15 mouse cellular contexts compared by ENCODE assay signal in genomic region chr11:84972067-84972466, GRCm38 (mm10). TPM values are rescaled to one million over a fixed set of nuclear protein-coding genes. Genes with fewer than 3 reads are reported as not detected.
DNase-seq lines count a peak whose midpoint lies in the region; ATAC-seq and TF ChIP-seq lines count a peak whose summit lies in the region.
"Had no signal": no experiment of that assay in that cellular context is flagged by ENCODE, and none has a peak within 500 bp of the region (broad histone marks: within the 10 kb centered on the region; RNA-seq: fewer than 3 reads in every experiment).

No protein-coding gene starts in this region.

- peak; percentile 36 to 60 for DNase-seq in cerebellum, adult 18-20 months
- DNase-seq in kidney, postnatal 25 days = peak; percentile 57 to 67
- DNase-seq in kidney, adult 18-20 months = no peak
- peak; percentile 87 for DNase-seq in adrenal gland, postnatal 25 days
- no peak for DNase-seq in lung, postnatal 0 days (ENCODE audit: low spot score)
- DNase-seq in natural killer cell, adult 2 months (ENCODE audit: low spot score in 2 of 2) = no peak
- no peak for DNase-seq in hindbrain, embryonic 11.5 days (ENCODE audit: low spot score)
- DNase-seq: gastrocnemius, postnatal 14 days; liver; thymus, adult 2 months had no signal

- H3K4me2 ChIP-seq in lung, postnatal 0 days (replicated peaks; ENCODE audit: low read depth, low read length) = no peak overlapping the region
- H3K4me2 ChIP-seq in hindbrain, embryonic 11.5 days (replicated peaks; ENCODE audit: low read depth, low read length) = no peak overlapping the region
- H3K4me2 ChIP-seq: embryonic facial prominence, embryonic 15.5 days; forebrain, embryonic 15.5 days had no signal

- H3K27ac ChIP-seq in lung, postnatal 0 days (ENCODE audit: low read length) = 0 out of 2 replicates have a peak overlapping the region, but pooled peaks have one; percentile 51
- no peak overlapping the region for H3K27ac ChIP-seq in hindbrain, embryonic 11.5 days (ENCODE audit: low read depth, low read length)
- H3K27ac ChIP-seq: embryonic facial prominence, embryonic 15.5 days; forebrain, embryonic 15.5 days had no signal

- WGBS in lung, postnatal 0 days = 54% methylated on average over 3 of the region's 3 CpGs
- WGBS in hindbrain, embryonic 11.5 days = 76% methylated on average over 3 of the region's 3 CpGs

- H3K4me3 ChIP-seq in lung, postnatal 0 days (ENCODE audit: low read depth, low read length) = no peak overlapping the region
- H3K4me3 ChIP-seq in hindbrain, embryonic 11.5 days (ENCODE audit: low read depth, low read length) = no peak overlapping the region
- H3K4me3 ChIP-seq: embryonic facial prominence, embryonic 15.5 days; forebrain, embryonic 15.5 days; megakaryocyte, embryonic 14.5 days had no signal

- ATAC-seq in cerebellum, adult (ENCODE audit: insufficient number of reproducible peaks, low FRiP score, low TSS enrichment) = no peak
- no peak for ATAC-seq in lung, postnatal 0 days
- ATAC-seq in hindbrain, embryonic 11.5 days (ENCODE audit: low FRiP score) = no peak
- ATAC-seq: forebrain, embryonic 15.5 days had no signal

- no peak overlapping the region for H3K9ac ChIP-seq in lung, postnatal 0 days (replicated peaks; ENCODE audit: low read depth)
- no peak overlapping the region for H3K9ac ChIP-seq in hindbrain, embryonic 11.5 days (ENCODE audit: low read depth, low read length)
- H3K9ac ChIP-seq: embryonic facial prominence, embryonic 15.5 days; forebrain, embryonic 15.5 days had no signal

- no peak for TF ChIP-seq EP300 in lung, postnatal 0 days (IDR thresholded peaks at IDR 0.05)

- no peaks in the 10 kb centered on the region for H3K36me3 ChIP-seq in lung, postnatal 0 days (ENCODE audit: insufficient read depth, low read length)
- H3K36me3 ChIP-seq in hindbrain, embryonic 11.5 days (ENCODE audit: control insufficient read depth, insufficient read depth, low read length) = no peaks in the 10 kb centered on the region
- H3K36me3 ChIP-seq: embryonic facial prominence, embryonic 15.5 days; forebrain, embryonic 15.5 days had no signal

- TF ChIP-seq CTCF in lung, postnatal 0 days (IDR thresholded peaks at IDR 0.05) = no peak

- peaks cover 6% of the 10 kb centered on the region; the same call in 1 of the 2 replicates for H3K4me1 ChIP-seq in lung, postnatal 0 days (ENCODE audit: insufficient read depth, low read depth, low read length)
- no peaks in the 10 kb centered on the region for H3K4me1 ChIP-seq in hindbrain, embryonic 11.5 days (replicated peaks; ENCODE audit: control insufficient read depth, insufficient read depth, low read length)
- H3K4me1 ChIP-seq: embryonic facial prominence, embryonic 15.5 days had no signal

- H3K9me3 ChIP-seq in lung, postnatal 0 days (ENCODE audit: low read length) = no peaks in the 10 kb centered on the region
- H3K9me3 ChIP-seq in hindbrain, embryonic 11.5 days (ENCODE audit: control insufficient read depth, low read length) = no peaks in the 10 kb centered on the region
- H3K9me3 ChIP-seq: embryonic facial prominence, embryonic 15.5 days; forebrain, embryonic 15.5 days; megakaryocyte, embryonic 14.5 days had no signal

- H3K27me3 ChIP-seq in lung, postnatal 0 days (replicated peaks; ENCODE audit: insufficient read depth, low read length) = no peaks in the 10 kb centered on the region
- H3K27me3 ChIP-seq in hindbrain, embryonic 11.5 days (ENCODE audit: control insufficient read depth, insufficient read depth, low read length) = no peaks in the 10 kb centered on the region
- H3K27me3 ChIP-seq: embryonic facial prominence, embryonic 15.5 days; forebrain, embryonic 15.5 days had no signal

RNA-seq across cellular contexts. Expression of gene Car4, which starts 14.5 kb away (rescaled TPM):
- 5.3 and 7.9 TPM in 2 replicates for total RNA-seq in adrenal gland, postnatal 25 days (2021)
- polyA plus RNA-seq in lung, postnatal 0 days (2015; fragmentation: Nextera tagmentation; extraction: Ambion mirVana) = 172 and 190 TPM in 2 replicates
- 3.0 and 3.7 TPM in 2 replicates for polyA plus RNA-seq in hindbrain, embryonic 11.5 days (2014; fragmentation: Nextera tagmentation; extraction: Ambion mirVana)
- total RNA-seq: hematopoietic stem cell, adult 5-6 weeks had no signal

RNA-seq across cellular contexts. Expression of gene Znhit3, which starts 55.9 kb away (rescaled TPM):
- 11.2 and 11.6 TPM in 2 replicates for total RNA-seq in adrenal gland, postnatal 25 days (2021)
- 24.1 and 27.5 TPM in 2 replicates for polyA plus RNA-seq in lung, postnatal 0 days (2015; fragmentation: Nextera tagmentation; extraction: Ambion mirVana)
- 68.5 and 71.5 TPM in 2 replicates for polyA plus RNA-seq in hindbrain, embryonic 11.5 days (2014; fragmentation: Nextera tagmentation; extraction: Ambion mirVana)

Comparison
In these comparisons a context has a peak if more than half of its experiments do, and no peak if none do; other contexts are left out.
1. DNase-seq: peak in cerebellum, adult 18-20 months (2 of 2), kidney, postnatal 25 days (2 of 2) and adrenal gland, postnatal 25 days (single experiment); none in kidney, adult 18-20 months (single experiment), lung, postnatal 0 days (single experiment), natural killer cell, adult 2 months (0 of 2) and hindbrain, embryonic 11.5 days (single experiment).
2. RNA of gene Car4, which starts 14.5 kb away (polyA plus RNA-seq): 172 to 190 TPM in lung, postnatal 0 days; 3.0 to 3.7 TPM in hindbrain, embryonic 11.5 days; every median in the first group is over 10 times any median in the second.